Mouse (Mus musculus): Measurements from ENCODE around the gene Olfr203. TPM values are rescaled to one million over a fixed set of nuclear protein-coding genes. Genes with fewer than 3 reads are reported as not detected.

The Olfr203 gene
- polyA plus RNA-seq, 1 experiment from 2014 or later = not detected

Other genes starting within 250 kb of the Olfr203 start
- gene Olfr190, start 220.9 kb upstream of the Olfr203 start, polyA plus RNA-seq (2016; fragmentation: Nextera tagmentation; extraction: Ambion mirVana) = not detected in 2 replicates
- not detected in 2 replicates for gene Olfr191, start 209.1 kb upstream of the Olfr203 start, polyA plus RNA-seq (2016; fragmentation: Nextera tagmentation; extraction: Ambion mirVana)
- not detected in 2 replicates for gene Olfr193, start 187.0 kb upstream of the Olfr203 start, polyA plus RNA-seq (2016; fragmentation: Nextera tagmentation; extraction: Ambion mirVana)
- not detected in 2 replicates for gene Olfr194, start 177.8 kb upstream of the Olfr203 start, polyA plus RNA-seq (2016; fragmentation: Nextera tagmentation; extraction: Ambion mirVana)
- not detected in 2 replicates for gene Olfr195, start 151.8 kb upstream of the Olfr203 start, polyA plus RNA-seq (2016; fragmentation: Nextera tagmentation; extraction: Ambion mirVana)
- gene Olfr196, start 128.4 kb upstream of the Olfr203 start, polyA plus RNA-seq (2016; fragmentation: Nextera tagmentation; extraction: Ambion mirVana) = not detected in 2 replicates
- not detected in 2 replicates for gene Olfr198, start 95.3 kb upstream of the Olfr203 start, polyA plus RNA-seq (2016; fragmentation: Nextera tagmentation; extraction: Ambion mirVana)
- not detected in 2 replicates for gene Olfr199, start 79.1 kb upstream of the Olfr203 start, polyA plus RNA-seq (2016; fragmentation: Nextera tagmentation; extraction: Ambion mirVana)
- 0.09 TPM in 1 of 2 replicates, not detected in the other for gene Olfr201, start 26.2 kb upstream of the Olfr203 start, polyA plus RNA-seq (2016; fragmentation: Nextera tagmentation; extraction: Ambion mirVana)
- not detected in 2 replicates for gene Olfr202, start 12.1 kb upstream of the Olfr203 start, polyA plus RNA-seq (2016; fragmentation: Nextera tagmentation; extraction: Ambion mirVana)
- not detected in 2 replicates for gene Olfr204, start 19.4 kb downstream of the Olfr203 start, polyA plus RNA-seq (2016; fragmentation: Nextera tagmentation; extraction: Ambion mirVana)
- not detected in 2 replicates for gene Olfr205, start 32.3 kb downstream of the Olfr203 start, polyA plus RNA-seq (2016; fragmentation: Nextera tagmentation; extraction: Ambion mirVana)
- not detected in 2 replicates for gene Olfr206, start 50.4 kb downstream of the Olfr203 start, polyA plus RNA-seq (2016; fragmentation: Nextera tagmentation; extraction: Ambion mirVana)
- gene Olfr209, start 65.1 kb downstream of the Olfr203 start, polyA plus RNA-seq (2016; fragmentation: Nextera tagmentation; extraction: Ambion mirVana) = not detected in 2 replicates
- 0.04 and 0.11 TPM in 2 replicates for gene Gabrr3, start 108.5 kb downstream of the Olfr203 start, polyA plus RNA-seq (2016; fragmentation: Nextera tagmentation; extraction: Ambion mirVana)
- gene Riox2, start 172.9 kb downstream of the Olfr203 start, polyA plus RNA-seq (2016; fragmentation: Nextera tagmentation; extraction: Ambion mirVana) = 28.8 and 33.9 TPM in 2 replicates

All from midbrain, embryonic 10.5 days (tissue).